Mouse (Mus musculus): ENCODE measurements at regions not wholly inside any gene's neighbourhood (a gene's known extent, or its start where the extent isn't known, plus 50 kb on each side); places are given as distances from the start of the nearest gene placed in this dataset.

- TF ChIP-seq CTCF (IDR thresholded peaks at IDR 0.05; ENCODE audit: insufficient read depth, low read length), result no peak
- TF ChIP-seq POLR2A (IDR thresholded peaks at IDR 0.05; ENCODE audit: borderline replicate concordance, extremely low read depth, low read depth, low read length), result no peak
Measured at GRCm38 (mm10) chr5:29131762-29132161, 64.0 kb upstream of the Rnf32 start.

Measured in lung, adult 2 months (tissue).